Comparison of ENCODE assay signal across 19 mouse cellular contexts in genomic region chr2:121614483-121615198, GRCm38 (mm10).
DNase-seq lines count a peak whose midpoint lies in the region; ATAC-seq lines count a peak whose summit lies in the region.
"Had no signal": no experiment of that assay in that cellular context is flagged by ENCODE, and none has a peak within 500 bp of the region (broad histone marks: within the 10 kb centered on the region; RNA-seq: fewer than 3 reads in every experiment).

No protein-coding gene starts in this region.

- no peaks in the 10 kb centered on the region for H3K27me3 ChIP-seq in forebrain, embryonic 14.5 days (replicated peaks; ENCODE audit: control insufficient read depth, insufficient read depth, low read length)
- H3K27me3 ChIP-seq: embryonic facial prominence, embryonic 15.5 days; neural tube, embryonic 12.5 days; stomach, embryonic 15.5 days had no signal

- peak; percentile 73 for ATAC-seq in cerebellum, adult (ENCODE audit: insufficient number of reproducible peaks, low FRiP score, low TSS enrichment)
- no peak for ATAC-seq in forebrain, embryonic 14.5 days
- no peak for ATAC-seq in megakaryocyte-erythroid progenitor cell, adult 5-6 weeks (replicated peaks; ENCODE audit: low FRiP score, low TSS enrichment, poor library complexity, severe bottlenecking)
- ATAC-seq: liver, postnatal 0 days had no signal

- DNase-seq in cerebellum, postnatal 4 days (ENCODE audit: low spot score in 2 of 2), result no peak
- DNase-seq in heart, postnatal 4 days, result peak; percentile 36
- DNase-seq in heart, adult 11 months, result no peak
- DNase-seq in cerebellum, adult 11-12 months, result peak; percentile 62
- DNase-seq in cerebellum, postnatal 25 days, result peak; percentile 39 to 65
- no peak for DNase-seq in forebrain, embryonic 14.5 days (ENCODE audit: low spot score)
- DNase-seq: kidney, adult 2 months; kidney, postnatal 36 days; layer of hippocampus, adult 9-11 months; liver; liver, postnatal 0 days; spleen, adult 18-20 months had no signal

- H3K4me1 ChIP-seq in forebrain, embryonic 14.5 days (ENCODE audit: control insufficient read depth, insufficient read depth, low read length), result peaks cover 3% of the 10 kb centered on the region; the same call in 1 of the 2 replicates

- H3K9ac ChIP-seq in forebrain, embryonic 14.5 days (ENCODE audit: low read length), result no peak overlapping the region
- H3K9ac ChIP-seq: embryonic facial prominence, embryonic 15.5 days; liver, postnatal 0 days; neural tube, embryonic 12.5 days; stomach, embryonic 15.5 days had no signal

- H3K9me3 ChIP-seq in forebrain, embryonic 14.5 days (replicated peaks; ENCODE audit: control insufficient read depth, low read length), result no peaks in the 10 kb centered on the region
- H3K9me3 ChIP-seq: embryonic facial prominence, embryonic 15.5 days; forebrain, embryonic 10.5 days; midbrain, embryonic 10.5 days; neural tube, embryonic 12.5 days; stomach, embryonic 15.5 days had no signal

- H3K27ac ChIP-seq in forebrain, embryonic 14.5 days (ENCODE audit: low read depth, low read length), result no peak overlapping the region
- H3K27ac ChIP-seq: embryonic facial prominence, embryonic 15.5 days; forebrain, embryonic 10.5 days; midbrain, embryonic 10.5 days; neural tube, embryonic 12.5 days; stomach, embryonic 15.5 days had no signal

- no peak overlapping the region for H3K4me3 ChIP-seq in forebrain, embryonic 14.5 days (ENCODE audit: low read depth, low read length)
- H3K4me3 ChIP-seq: embryonic facial prominence, embryonic 15.5 days; forebrain, embryonic 10.5 days; midbrain, embryonic 10.5 days; neural tube, embryonic 12.5 days; stomach, embryonic 15.5 days had no signal

- H3K4me2 ChIP-seq in forebrain, embryonic 14.5 days (ENCODE audit: low read length), result no peak overlapping the region
- H3K4me2 ChIP-seq: embryonic facial prominence, embryonic 15.5 days; neural tube, embryonic 12.5 days; stomach, embryonic 15.5 days had no signal

- H3K36me3 ChIP-seq in forebrain, embryonic 14.5 days (ENCODE audit: control insufficient read depth, insufficient read depth, low read length), result no peaks in the 10 kb centered on the region
- H3K36me3 ChIP-seq: embryonic facial prominence, embryonic 15.5 days; forebrain, embryonic 10.5 days; midbrain, embryonic 10.5 days; neural tube, embryonic 12.5 days; stomach, embryonic 15.5 days had no signal

- 85% methylated on average over 9 of the region's 9 CpGs for WGBS in forebrain, embryonic 14.5 days

Comparison
In these comparisons a context has a peak if more than half of its experiments do, and no peak if none do; other contexts are left out.
1. DNase-seq: peak in heart, postnatal 4 days (single experiment), cerebellum, adult 11-12 months (single experiment) and cerebellum, postnatal 25 days (2 of 2); none in cerebellum, postnatal 4 days (0 of 2), heart, adult 11 months (single experiment) and forebrain, embryonic 14.5 days (single experiment).